Mouse (Mus musculus): ENCODE data around the gene Trpv2. TPM values are rescaled to one million over a fixed set of nuclear protein-coding genes. Genes with fewer than 3 reads are reported as not detected.

Gene Trpv2
- polyA plus RNA-seq, 1 experiment from 2014 or later: 4.2 TPM

- H3K9me3 ChIP-seq (replicated peaks): no peaks in the 10 kb centered on the region
- peaks cover 14% of the 10 kb centered on the region for H3K4me1 ChIP-seq (replicated peaks)
- H3K4me2 ChIP-seq: no peak overlapping the region
- no peak for ATAC-seq (replicated peaks; ENCODE audit: insufficient number of reproducible peaks, insufficient read depth, low FRiP score, low read depth)
- peaks cover 34% of the 10 kb centered on the region for H3K36me3 ChIP-seq
- no peak overlapping the region for H3K9ac ChIP-seq
- 81% methylated on average over 8 of the region's 8 CpGs for WGBS
- no peak overlapping the region for H3K27ac ChIP-seq
- H3K27me3 ChIP-seq: no peaks in the 10 kb centered on the region
- H3K4me3 ChIP-seq: no peak overlapping the region
Measured at GRCm38 (mm10) chr11:62614876-62615410, 40.7 kb downstream of the Trpv2 start.

GRCm38 (mm10) chr11:62615456-62615855 lies 41.2 kb downstream of the Trpv2 start:
- no peak for ATAC-seq (replicated peaks; ENCODE audit: insufficient number of reproducible peaks, insufficient read depth, low FRiP score, low read depth)
- Histone ChIP-seq H3K9me3 (replicated peaks) (no peaks in the 10 kb centered on the region), H3K9ac (no peak overlapping the region), H3K36me3 (peaks cover 33% of the 10 kb centered on the region), H3K4me1 (replicated peaks) (peaks cover 14% of the 10 kb centered on the region), H3K27me3 (no peaks in the 10 kb centered on the region), H3K27ac (no peak overlapping the region), H3K4me3 (no peak overlapping the region), H3K4me2 (no peak overlapping the region)
- WGBS: 91% methylated on average over 4 of the region's 4 CpGs

GRCm38 (mm10) chr11:62621079-62621478 lies 46.8 kb downstream of the Trpv2 start:
- Histone ChIP-seq H3K4me1 (replicated peaks) (peaks cover 33% of the 10 kb centered on the region), H3K9me3 (replicated peaks) (no peaks in the 10 kb centered on the region), H3K27me3 (no peaks in the 10 kb centered on the region), H3K36me3 (peaks cover 30% of the 10 kb centered on the region), H3K4me3 (no peak overlapping the region), H3K4me2 (no peak overlapping the region), H3K27ac (no peak overlapping the region), H3K9ac (no peak overlapping the region)
- no peak for ATAC-seq (replicated peaks; ENCODE audit: insufficient number of reproducible peaks, insufficient read depth, low FRiP score, low read depth)
- WGBS: 93% methylated on average over 8 of the region's 8 CpGs

GRCm38 (mm10) chr11:62621586-62622283 lies 47.4 kb downstream of the Trpv2 start:
- Histone ChIP-seq H3K4me2 (no peak overlapping the region), H3K9ac (no peak overlapping the region), H3K27ac (no peak overlapping the region), H3K4me1 (replicated peaks) (peaks cover 33% of the 10 kb centered on the region), H3K36me3 (peaks cover 30% of the 10 kb centered on the region), H3K4me3 (no peak overlapping the region), H3K9me3 (replicated peaks) (no peaks in the 10 kb centered on the region), H3K27me3 (no peaks in the 10 kb centered on the region)
- no peak for ATAC-seq (replicated peaks; ENCODE audit: insufficient number of reproducible peaks, insufficient read depth, low FRiP score, low read depth)
- 89% methylated on average over 4 of the region's 4 CpGs for WGBS

- 62% methylated on average over 4 of the region's 4 CpGs for WGBS
- Histone ChIP-seq H3K27me3 (no peaks in the 10 kb centered on the region), H3K9ac (no peak overlapping the region), H3K27ac (no peak overlapping the region), H3K36me3 (peaks cover 23% of the 10 kb centered on the region), H3K4me1 (replicated peaks) (peaks cover 34% of the 10 kb centered on the region), H3K4me3 (no peak overlapping the region), H3K9me3 (replicated peaks) (no peaks in the 10 kb centered on the region), H3K4me2 (no peak overlapping the region)
- no peak for ATAC-seq (replicated peaks; ENCODE audit: insufficient number of reproducible peaks, insufficient read depth, low FRiP score, low read depth)
Measured at GRCm38 (mm10) chr11:62622850-62623249, 48.6 kb downstream of the Trpv2 start.

- ATAC-seq (replicated peaks; ENCODE audit: insufficient number of reproducible peaks, insufficient read depth, low FRiP score, low read depth): peak; percentile 23
- 29% methylated on average over 10 of the region's 10 CpGs for WGBS
- Histone ChIP-seq H3K9me3 (replicated peaks) (no peaks in the 10 kb centered on the region), H3K4me2 (0 out of 2 replicates have a peak overlapping the region, but pooled peaks have one; percentile 19), H3K4me1 (replicated peaks) (peaks cover 52% of the 10 kb centered on the region), H3K9ac (no peak overlapping the region), H3K36me3 (peaks cover 7% of the 10 kb centered on the region; the same call in 1 of the 2 replicates), H3K4me3 (no peak overlapping the region), H3K27ac (peak overlapping the region; percentile 74), H3K27me3 (no peaks in the 10 kb centered on the region)
Measured at GRCm38 (mm10) chr11:62624341-62625291, 50.3 kb downstream of the Trpv2 start.

GRCm38 (mm10) chr11:62629352-62630224 lies 55.3 kb downstream of the Trpv2 start:
- H3K9ac ChIP-seq: 0 out of 2 replicates have a peak overlapping the region, but pooled peaks have one; percentile 30
- peak overlapping the region; percentile 42 for H3K4me2 ChIP-seq
- no peaks in the 10 kb centered on the region for H3K27me3 ChIP-seq
- no peak overlapping the region for H3K4me3 ChIP-seq
- H3K36me3 ChIP-seq: no peaks in the 10 kb centered on the region
- H3K27ac ChIP-seq: peak overlapping the region; percentile 50
- WGBS: 9% methylated on average over 9 of the region's 9 CpGs
- ATAC-seq (replicated peaks; ENCODE audit: insufficient number of reproducible peaks, insufficient read depth, low FRiP score, low read depth): no peak
- peaks cover 56% of the 10 kb centered on the region for H3K4me1 ChIP-seq (replicated peaks)
- no peaks in the 10 kb centered on the region for H3K9me3 ChIP-seq (replicated peaks)

GRCm38 (mm10) chr11:62630225-62630821 lies 56.0 kb downstream of the Trpv2 start:
- no peaks in the 10 kb centered on the region for H3K9me3 ChIP-seq (replicated peaks)
- H3K27ac ChIP-seq: peak overlapping the region; percentile 50
- H3K36me3 ChIP-seq: no peaks in the 10 kb centered on the region
- H3K4me1 ChIP-seq (replicated peaks): peaks cover 56% of the 10 kb centered on the region
- peak overlapping the region; percentile 42 for H3K4me2 ChIP-seq
- 6% methylated on average over 11 of the region's 11 CpGs for WGBS
- peak; percentile 30; the same call in 1 of the 2 replicates for ATAC-seq (replicated peaks; ENCODE audit: insufficient number of reproducible peaks, insufficient read depth, low FRiP score, low read depth)
- H3K9ac ChIP-seq: peak overlapping the region; percentile 30
- peak overlapping the region; percentile 13 for H3K4me3 ChIP-seq
- H3K27me3 ChIP-seq: no peaks in the 10 kb centered on the region

- no peaks in the 10 kb centered on the region for H3K9me3 ChIP-seq (replicated peaks)
- no peak overlapping the region for H3K9ac ChIP-seq
- H3K4me2 ChIP-seq: no peak overlapping the region
- no peak overlapping the region for H3K27ac ChIP-seq
- H3K4me3 ChIP-seq: no peak overlapping the region
- no peaks in the 10 kb centered on the region for H3K36me3 ChIP-seq
- H3K27me3 ChIP-seq: no peaks in the 10 kb centered on the region
- 68% methylated on average over 4 of the region's 4 CpGs for whole genome bisulfite sequencing
- H3K4me1 ChIP-seq (replicated peaks): peaks cover 58% of the 10 kb centered on the region
- no peak for ATAC-seq (replicated peaks; ENCODE audit: insufficient number of reproducible peaks, insufficient read depth, low FRiP score, low read depth)
Measured at GRCm38 (mm10) chr11:62631138-62631537, 56.9 kb downstream of the Trpv2 start.

- no peak overlapping the region for H3K9ac ChIP-seq
- no peak overlapping the region for H3K4me3 ChIP-seq
- H3K27ac ChIP-seq: peak overlapping the region; percentile 85
- H3K36me3 ChIP-seq: no peaks in the 10 kb centered on the region
- H3K4me1 ChIP-seq (replicated peaks): peaks cover 74% of the 10 kb centered on the region
- no peaks in the 10 kb centered on the region for H3K9me3 ChIP-seq (replicated peaks)
- H3K4me2 ChIP-seq: no peak overlapping the region
- H3K27me3 ChIP-seq: no peaks in the 10 kb centered on the region
- ATAC-seq (replicated peaks; ENCODE audit: insufficient number of reproducible peaks, insufficient read depth, low FRiP score, low read depth): no peak
- WGBS: 41% methylated on average over 3 of the region's 3 CpGs
Measured at GRCm38 (mm10) chr11:62635406-62635805, 61.1 kb downstream of the Trpv2 start.
